Mouse (Mus musculus) lung, postnatal 0 days (tissue): ENCODE results near the gene Opn5.

Experiments
- CTCF ChIP-seq: IDR thresholded peaks from 2 replicates; pipeline ENCODE4 v1.5.1; 2016; ENCODE audit warnings: antibody characterized with exemption, mild to moderate bottlenecking
- EP300 ChIP-seq: IDR thresholded peaks from 2 replicates; pipeline ENCODE4 v1.6.1; 2016; ENCODE audit warnings: antibody characterized with exemption, mild to moderate bottlenecking, control low read depth

DNA sequence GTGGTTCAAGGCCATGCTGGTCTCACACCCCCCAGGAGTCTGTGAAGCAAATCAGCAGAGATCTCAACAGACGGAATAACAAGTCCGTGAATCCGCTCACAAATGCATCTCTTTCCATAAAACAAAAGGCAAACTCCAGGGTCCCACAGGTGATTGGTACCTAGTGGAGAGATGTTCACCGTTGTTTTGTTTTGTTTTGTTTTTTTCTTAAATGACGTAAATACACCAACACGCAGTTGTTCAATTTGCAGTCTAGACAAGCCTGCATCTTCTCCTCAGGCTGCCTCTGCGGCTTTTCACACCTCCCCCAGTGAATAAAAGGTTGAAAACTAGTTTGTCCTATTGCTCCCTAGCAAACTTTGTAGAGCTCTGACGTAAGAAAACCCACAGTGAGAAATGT lies at the start of gene Opn5:
- TF ChIP-seq EP300 (no peak), CTCF (no peak)
